Mouse (Mus musculus) left cerebral cortex, postnatal 14 days (tissue): Measurements from ENCODE around the gene Hrh2. TPM values are rescaled to one million over a fixed set of nuclear protein-coding genes. Genes with fewer than 3 reads are reported as not detected.
A peak's percentile ranks its signal among the peaks of the same experiment; 100 is the strongest.

Experiments
- DNase-seq, 2 experiments: peaks; one replicate each; pipeline ENCODE4 v3.0.0; 2021 to 2022; ENCODE audit warnings: low spot score in 2 of 2, mixed read lengths in 1 of 2
- intact Hi-C: fragments of 180-260 bp; cut with DNase I; formaldehyde crosslinking; loops from one replicate; pipeline ENCODE4 v1.15.1; 2025
- long read RNA-seq, 2 experiments: library from polyadenylated mRNA; stranded (forward); transcript quantifications; one replicate each; pipeline ENCODE4 v2.0.0; 2021
- total RNA-seq, 2 experiments: library from RNA; stranded (reverse); gene quantifications; 2 replicates each; pipeline ENCODE4 v1.2.3; 2021

Gene Hrh2
- 10 to 100 TPM; 12.8 to 13.4 TPM for total RNA-seq
- long read RNA-seq, experiment 1, partial matches to known transcripts, result 1 of 6 reads
- long read RNA-seq, experiment 1, other reads (novel, unspliced or antisense), result 5 of 6 reads
- long read RNA-seq, experiment 2, partial matches to known transcripts, result 0 of 3 reads
- long read RNA-seq, experiment 2, other reads (novel, unspliced or antisense), result 2 of 3 reads

- intact Hi-C loops, result no loop called here
- DNase-seq, result peak; percentile 55 to 62
These were observed at the start of gene Hrh2 for GRCm38 (mm10) chr13:54192021-54192481. Hrh2 (plus strand) TSS chr13:54192129.

- no peak for DNase-seq
- intact Hi-C loops, result no loop called here
These were observed 48.1 kb upstream of the Hrh2 start for GRCm38 (mm10) chr13:54143788-54144187.

- no peak for DNase-seq
These were observed 47.3 kb upstream of the Hrh2 start for GRCm38 (mm10) chr13:54144624-54145023.

GRCm38 (mm10) chr13:54147328-54147727 is 44.6 kb upstream of the Hrh2 start:
- DNase-seq, result no peak
- intact Hi-C loops, result no loop called here

More at GRCm38 (mm10) chr13:54144624-54145023, 47.3 kb upstream of the Hrh2 start:
- intact Hi-C loops, result no loop called here

GRCm38 (mm10) chr13:54152421-54152820 is 39.5 kb upstream of the Hrh2 start:
- intact Hi-C loops, result no loop called here

GRCm38 (mm10) chr13:54152911-54153310 is 39.0 kb upstream of the Hrh2 start:
- DNase-seq, result no peak
- intact Hi-C loops, result no loop called here

More at GRCm38 (mm10) chr13:54152421-54152820, 39.5 kb upstream of the Hrh2 start:
- DNase-seq, result no peak

GRCm38 (mm10) chr13:54153672-54154218 is 38.2 kb upstream of the Hrh2 start:
- DNase-seq, result no peak
- intact Hi-C loops, result no loop called here

GRCm38 (mm10) chr13:54155822-54156221 is 36.1 kb upstream of the Hrh2 start:
- intact Hi-C loops, result no loop called here
- no peak for DNase-seq

- intact Hi-C loops, result no loop called here
These were observed 32.7 kb upstream of the Hrh2 start for GRCm38 (mm10) chr13:54159256-54159655.

GRCm38 (mm10) chr13:54159756-54160155 is 32.2 kb upstream of the Hrh2 start:
- intact Hi-C loops, result no loop called here
- no peak for DNase-seq

More at GRCm38 (mm10) chr13:54159256-54159655, 32.7 kb upstream of the Hrh2 start:
- no peak for DNase-seq

- no peak for DNase-seq
- intact Hi-C loops, result no loop called here
These were observed 31.4 kb upstream of the Hrh2 start for GRCm38 (mm10) chr13:54160546-54160945.

- intact Hi-C loops, result no loop called here
- DNase-seq, result no peak
These were observed 30.4 kb upstream of the Hrh2 start for GRCm38 (mm10) chr13:54161514-54161913.

GRCm38 (mm10) chr13:54163363-54163762 is 28.6 kb upstream of the Hrh2 start:
- DNase-seq, result peak in 1 of 2 experiments; percentile 64
- intact Hi-C loops, result no loop called here

GRCm38 (mm10) chr13:54164462-54164861 is 27.5 kb upstream of the Hrh2 start:
- intact Hi-C loops, result no loop called here
- no peak for DNase-seq

- no peak for DNase-seq
- intact Hi-C loops, result no loop called here
These were observed 26.9 kb upstream of the Hrh2 start for GRCm38 (mm10) chr13:54165066-54165465.

GRCm38 (mm10) chr13:54165765-54166164 is 26.2 kb upstream of the Hrh2 start:
- peak; percentile 30 to 41 for DNase-seq
- intact Hi-C loops, result no loop called here

- intact Hi-C loops, result no loop called here
- no peak for DNase-seq
These were observed 24.9 kb upstream of the Hrh2 start for GRCm38 (mm10) chr13:54167036-54167435.

- intact Hi-C loops, result no loop called here
- DNase-seq, result no peak
These were observed 23.3 kb upstream of the Hrh2 start for GRCm38 (mm10) chr13:54168675-54169074.

- DNase-seq, result no peak
- intact Hi-C loops, result no loop called here
These were observed 21.6 kb upstream of the Hrh2 start for GRCm38 (mm10) chr13:54170288-54170687.

GRCm38 (mm10) chr13:54171346-54171745 is 20.6 kb upstream of the Hrh2 start:
- DNase-seq, result no peak
- intact Hi-C loops, result no loop called here

- no peak for DNase-seq
- intact Hi-C loops, result no loop called here
These were observed 20.2 kb upstream of the Hrh2 start for GRCm38 (mm10) chr13:54171761-54172160.
